Mouse (Mus musculus) liver, adult 2 months (tissue): ENCODE data around the gene Fbxl4.
"Not testable (repeated sequence)": the region's sequence is repeated elsewhere in the genome, so short reads cannot be mapped to it uniquely, and the experiment has no call there.

Experiments used
- CTCF ChIP-seq: fragments of 200-500 bp; IDR thresholded peaks from 2 replicates; pipeline ENCODE4 v1.5.1; 2011; ENCODE audit warnings: low read depth, low read length, control low read depth
- POLR2A ChIP-seq: fragments of 200-500 bp; IDR thresholded peaks from 2 replicates; pipeline ENCODE4 v1.6.1; 2011; ENCODE audit warnings: low read length, control low read depth; ENCODE audit not compliant: insufficient read depth; ENCODE audit errors: extremely low read depth

DNA sequence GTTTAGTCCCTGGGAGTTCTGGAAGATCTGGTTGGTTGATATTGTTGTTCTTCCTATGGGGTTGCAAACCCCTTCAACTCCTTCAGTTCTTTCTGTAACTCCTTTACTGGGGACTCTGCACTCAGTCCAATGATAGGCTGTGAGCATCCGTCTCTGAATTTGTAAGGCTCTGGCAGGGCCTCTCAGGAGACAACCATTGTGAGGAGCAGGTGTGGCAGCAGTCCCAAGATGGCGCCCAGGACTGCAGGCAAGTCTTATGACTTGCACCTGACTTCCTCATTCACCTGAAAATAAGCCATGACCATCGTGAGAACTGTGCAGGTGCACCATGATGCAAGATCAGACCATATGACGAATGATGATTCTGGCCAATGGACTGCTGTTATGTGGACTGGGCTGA, 8.3 kb upstream of the Fbxl4 start:
- not testable (repeated sequence) for TF ChIP-seq POLR2A, CTCF
